Mouse (Mus musculus) frontal cortex, postnatal 25 days (tissue): Measurements from ENCODE around the gene 2310009B15Rik.

Experiments used
- DNase-seq, 2 experiments: peaks; one replicate each; pipeline ENCODE4 v3.0.0; 2022; ENCODE audit warnings: low spot score in 2 of 2

The 2310009B15Rik gene

GRCm38 (mm10) chr1:138856101-138856950, at the start of gene 2310009B15Rik:
TSS of gene 2310009B15Rik (minus strand) at chr1:138856852.
- peak; percentile 60 to 67 for DNase-seq

GRCm38 (mm10) chr1:138906256-138906655, 49.6 kb upstream of the 2310009B15Rik start:
- DNase-seq: no peak

GRCm38 (mm10) chr1:138905092-138905765, 48.6 kb upstream of the 2310009B15Rik start:
- no peak for DNase-seq

- no peak for DNase-seq
Measured at GRCm38 (mm10) chr1:138903894-138904293, 47.2 kb upstream of the 2310009B15Rik start.

- DNase-seq: peak in 1 of 2 experiments; percentile 9
Measured at GRCm38 (mm10) chr1:138901431-138902117, 44.9 kb upstream of the 2310009B15Rik start.

GRCm38 (mm10) chr1:138896088-138896487, 39.4 kb upstream of the 2310009B15Rik start:
- no peak for DNase-seq

- DNase-seq: no peak
Measured at GRCm38 (mm10) chr1:138877470-138878254, 21.0 kb upstream of the 2310009B15Rik start.

GRCm38 (mm10) chr1:138876371-138877045, 19.9 kb upstream of the 2310009B15Rik start:
- no peak for DNase-seq

- no peak for DNase-seq
Measured at GRCm38 (mm10) chr1:138850823-138851222, 5.8 kb downstream of the 2310009B15Rik start.

GRCm38 (mm10) chr1:138850161-138850539, 6.5 kb downstream of the 2310009B15Rik start:
- DNase-seq: no peak

- DNase-seq: no peak
Measured at GRCm38 (mm10) chr1:138849531-138850160, 7.0 kb downstream of the 2310009B15Rik start.

GRCm38 (mm10) chr1:138848511-138849109, 8.0 kb downstream of the 2310009B15Rik start, which contains the start of gene Lhx9:
TSS of gene Lhx9 (minus strand) at chr1:138848577.
- DNase-seq: no peak

- DNase-seq: no peak
Measured at GRCm38 (mm10) chr1:138848026-138848425, 8.6 kb downstream of the 2310009B15Rik start.

- DNase-seq: no peak
Measured at GRCm38 (mm10) chr1:138847146-138847545, 9.5 kb downstream of the 2310009B15Rik start.

GRCm38 (mm10) chr1:138846581-138846980, 10.1 kb downstream of the 2310009B15Rik start:
- DNase-seq: no peak

- no peak for DNase-seq
Measured at GRCm38 (mm10) chr1:138846131-138846530, 10.5 kb downstream of the 2310009B15Rik start.

- DNase-seq: no peak
Measured at GRCm38 (mm10) chr1:138845481-138845880, 11.2 kb downstream of the 2310009B15Rik start.

- DNase-seq: no peak
Measured at GRCm38 (mm10) chr1:138844166-138844565, 12.5 kb downstream of the 2310009B15Rik start.

GRCm38 (mm10) chr1:138843361-138844091, 13.1 kb downstream of the 2310009B15Rik start:
- no peak for DNase-seq
